Mouse (Mus musculus) lung, postnatal 25 days (tissue): ENCODE measurements around the gene Pole3.
"Not testable (repeated sequence)": the region's sequence is repeated elsewhere in the genome, so short reads cannot be mapped to it uniquely, and the experiment has no call there.

ENCODE experiments used
- DNase-seq: peaks from one replicate; pipeline ENCODE4 v3.0.0; 2022; ENCODE audit warnings: low spot score

Gene Pole3

DNA sequence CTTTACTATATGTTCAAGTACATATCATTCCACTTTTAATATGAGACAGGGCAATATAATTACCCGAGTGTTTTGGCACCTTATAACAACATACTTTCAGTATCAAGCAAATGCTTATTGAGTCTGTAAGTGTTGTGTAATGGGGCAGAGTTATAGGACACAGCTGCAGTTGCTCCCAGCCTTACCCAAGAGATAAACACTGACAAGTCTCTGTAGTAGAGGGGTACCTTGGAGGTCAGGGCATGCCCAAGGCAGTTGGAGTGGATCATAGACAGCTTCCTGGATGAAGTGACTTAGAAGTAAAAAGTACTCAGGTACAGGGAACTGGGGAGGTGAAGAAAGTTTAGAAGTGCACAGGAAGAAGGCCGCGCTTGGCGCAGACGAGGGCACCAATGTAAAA, 37.7 kb downstream of the Pole3 start:
- no peak for DNase-seq

DNA sequence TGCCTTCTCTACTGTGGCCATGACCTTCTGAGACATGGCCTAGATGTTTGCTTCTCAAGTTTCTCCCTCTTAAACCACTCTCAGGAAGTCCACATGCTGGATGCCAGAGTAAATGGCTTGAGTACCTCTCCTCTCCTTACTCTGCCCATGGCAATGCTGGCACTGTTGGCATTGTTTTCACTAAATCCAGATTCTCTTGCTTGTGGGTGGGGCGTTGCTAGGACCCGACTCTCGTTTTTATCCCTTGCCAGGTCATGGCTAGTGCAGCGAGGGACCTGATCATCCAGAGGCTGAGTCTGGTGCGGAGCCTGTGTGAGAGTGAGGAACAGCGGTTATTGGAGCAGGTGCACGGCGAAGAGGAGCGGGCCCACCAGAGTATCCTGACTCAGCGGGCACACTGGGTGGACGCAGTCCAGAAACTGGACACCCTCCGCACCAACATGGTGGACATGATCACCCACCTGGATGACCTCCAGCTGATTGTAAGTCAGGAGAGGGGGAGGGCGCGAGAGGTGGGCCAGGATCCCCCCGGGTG, 38.6 kb downstream of the Pole3 start:
- DNase-seq = peak; percentile 81

DNA sequence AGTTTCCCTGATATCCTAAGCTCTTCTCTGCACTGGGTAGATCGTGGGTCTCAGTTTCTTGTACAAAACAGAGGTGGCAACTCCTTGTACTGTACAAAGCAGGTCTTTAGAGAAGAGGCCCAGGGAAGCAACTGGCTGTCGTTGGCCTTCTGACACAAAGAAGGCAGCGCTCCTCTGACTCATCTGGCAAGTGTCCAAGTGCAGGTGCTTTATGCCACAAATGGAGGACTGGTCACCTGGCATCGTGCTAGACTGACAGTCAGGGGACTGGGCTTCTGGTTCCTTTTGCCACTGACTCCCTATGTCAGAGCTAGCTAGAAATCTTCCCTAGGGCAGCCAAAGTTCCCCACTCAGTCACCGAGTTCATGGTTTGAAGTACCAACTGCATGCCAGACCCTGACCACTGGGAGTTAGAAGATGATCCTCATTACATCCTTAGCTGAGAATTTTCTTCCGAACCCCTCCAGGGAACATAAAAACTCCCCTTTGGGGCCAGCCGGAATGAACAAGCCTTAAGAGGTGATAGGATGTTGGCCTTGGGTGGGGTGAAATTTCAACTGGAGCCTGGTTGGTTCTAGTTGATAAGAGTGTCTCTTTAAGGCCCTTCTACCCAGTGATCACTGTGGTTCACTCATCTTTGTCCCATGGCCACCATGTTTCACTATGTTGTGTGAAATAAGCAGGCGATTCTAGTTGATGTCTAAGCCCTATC, 39.3 kb downstream of the Pole3 start:
- DNase-seq = peak; percentile 65

DNA sequence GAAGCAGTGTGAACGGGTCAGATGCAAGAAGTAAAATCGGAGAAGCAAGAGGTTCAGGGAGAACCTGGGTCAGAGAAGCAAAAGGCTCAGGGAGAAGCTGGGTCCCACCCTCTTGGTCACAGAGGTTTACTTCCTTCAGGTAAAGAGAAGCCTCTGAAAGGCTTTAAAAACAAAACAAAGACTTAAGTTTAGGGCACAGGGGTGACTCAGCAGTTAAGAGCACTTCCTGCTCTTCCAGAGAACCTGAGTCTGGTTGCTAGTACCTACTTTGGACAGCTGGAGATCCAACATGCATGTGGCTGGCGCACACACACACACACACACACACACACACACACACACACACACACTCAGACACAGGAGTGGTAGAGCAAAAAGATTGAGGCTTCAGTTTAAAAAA, 39.9 kb downstream of the Pole3 start:
- no peak for DNase-seq

DNA sequence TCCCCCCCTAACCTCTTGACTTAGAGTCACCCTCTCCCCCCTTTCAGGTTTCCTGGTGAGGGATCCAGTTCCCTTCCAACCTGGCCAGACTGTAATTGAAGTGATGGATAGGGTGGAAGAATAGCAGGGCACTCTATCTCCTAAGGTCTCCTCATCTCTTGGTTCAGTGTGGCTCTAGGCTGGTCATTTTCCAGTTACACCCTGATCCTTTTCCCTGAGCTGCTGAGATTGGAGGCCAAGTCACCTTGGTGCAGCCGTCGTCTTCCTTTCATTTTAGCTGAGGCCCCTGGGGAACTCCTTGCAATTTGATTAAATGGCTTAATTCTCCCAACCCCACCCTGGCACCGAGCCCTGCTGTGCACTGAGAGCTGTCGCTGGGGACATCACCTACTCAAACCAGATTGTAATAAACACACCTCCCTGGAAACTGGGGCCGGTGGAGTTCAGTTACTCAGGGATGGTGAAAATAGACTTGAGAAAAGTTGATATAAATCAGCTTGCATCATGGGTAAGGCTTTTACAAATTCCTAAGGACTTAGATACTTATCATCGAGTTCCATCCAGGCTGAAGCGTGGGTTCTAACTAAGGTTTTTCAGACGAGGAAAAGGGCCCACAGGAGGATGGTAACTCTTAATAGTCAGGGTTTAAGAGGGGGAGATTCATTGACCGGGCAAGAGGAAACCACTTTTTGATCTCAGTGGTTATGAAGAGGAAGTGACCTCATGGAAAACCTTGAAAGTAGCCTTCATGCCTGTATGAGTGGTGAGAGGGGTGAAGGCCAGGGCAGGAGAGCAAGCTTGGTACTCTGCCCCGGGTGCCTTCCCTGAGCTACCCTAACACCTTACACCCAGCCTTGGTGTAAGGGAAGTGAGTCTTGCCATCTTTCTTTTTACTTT, 43.9 kb downstream of the Pole3 start:
- no peak for DNase-seq

DNA sequence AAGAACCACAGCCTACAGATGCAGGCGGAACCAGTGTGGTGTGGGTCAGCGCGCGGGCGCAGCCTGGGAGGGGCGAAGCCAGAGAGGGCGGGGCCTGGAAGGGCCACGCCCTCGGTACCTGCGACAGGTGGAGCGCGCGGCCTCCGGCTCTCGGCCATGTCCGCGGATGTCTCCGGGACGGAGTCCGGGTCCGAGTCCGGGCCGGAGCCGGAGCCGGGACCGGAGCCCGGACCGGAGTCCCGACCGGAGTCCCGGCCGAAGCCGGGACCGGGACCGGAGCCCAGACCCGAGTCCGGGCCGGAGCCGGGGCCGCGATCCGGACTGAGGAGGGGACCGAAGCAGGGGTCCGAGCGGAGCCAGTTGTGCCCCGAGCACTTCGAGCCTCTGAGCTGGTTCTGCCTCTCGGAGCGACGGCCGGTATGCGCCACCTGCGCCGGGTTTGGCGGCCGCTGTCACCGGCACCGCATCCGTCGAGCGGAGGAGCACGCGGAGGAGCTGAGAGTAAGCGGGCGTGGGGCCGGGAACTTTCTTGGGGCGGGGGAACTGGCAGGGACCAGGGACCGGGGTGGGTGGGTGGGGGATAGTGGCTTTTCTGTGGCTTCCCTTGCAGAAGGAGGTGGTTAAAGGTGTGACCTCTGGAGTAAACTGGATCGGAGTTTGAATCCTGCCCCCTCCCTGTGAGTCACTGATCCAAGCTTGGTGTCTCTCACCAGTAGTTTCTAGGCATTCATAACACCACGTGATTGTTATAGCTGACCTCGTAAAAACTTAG, 44.7 kb downstream of the Pole3 start, which contains the start of gene Bspry:
Gene Bspry, plus strand, starts transcription at position 117 of the 772 bp plus-strand sequence.
- DNase-seq = peak; percentile 63

DNA sequence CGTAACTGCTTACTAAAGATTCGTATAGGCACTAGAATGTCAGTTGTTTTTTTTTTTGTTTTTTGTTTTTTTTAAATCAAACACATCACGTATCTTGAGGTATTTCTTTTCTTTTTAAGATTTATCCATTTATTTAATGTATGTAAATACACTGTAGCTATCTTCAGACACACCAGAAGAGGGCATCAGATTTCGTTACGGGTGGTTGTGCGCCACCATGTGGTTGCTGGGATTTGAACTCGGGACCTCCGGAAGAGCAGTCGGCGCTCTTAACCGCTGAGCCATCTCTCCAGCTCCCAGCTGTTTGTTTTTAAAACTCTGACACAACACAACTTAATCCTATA, 45.3 kb downstream of the Pole3 start:
- not testable (repeated sequence) for DNase-seq

DNA sequence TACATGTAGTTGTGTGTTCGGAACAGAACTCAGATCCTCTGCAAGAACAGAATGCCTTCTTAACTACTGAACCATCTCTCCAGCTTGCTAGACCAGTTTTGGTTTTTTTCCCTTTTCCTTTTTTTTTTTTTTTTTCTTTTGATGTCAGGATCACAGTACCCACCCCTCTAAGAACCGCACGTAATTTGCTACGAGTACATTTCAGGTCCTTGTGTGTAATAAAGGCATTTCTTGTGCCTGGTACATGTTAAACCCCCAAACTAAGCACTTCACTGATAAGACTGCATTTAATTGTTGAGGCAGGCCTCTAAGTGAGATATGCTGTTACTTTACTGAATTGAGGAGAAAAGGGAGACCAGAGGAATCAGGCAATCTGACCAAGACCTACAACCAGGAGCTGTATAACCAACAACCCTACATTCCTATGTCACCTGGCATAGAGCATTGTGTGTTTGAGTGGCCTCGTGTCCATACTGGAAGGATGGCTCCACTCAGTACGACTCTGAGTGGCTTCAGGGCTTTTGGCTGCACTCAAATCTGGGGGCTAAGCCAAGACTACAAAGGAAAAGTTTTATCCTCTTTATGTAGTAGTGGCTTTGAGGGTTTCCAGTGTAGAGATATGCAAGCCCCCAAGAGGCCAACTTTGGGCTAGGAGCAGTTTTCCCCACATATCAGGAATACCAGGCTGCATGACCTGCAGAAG, 47.2 kb downstream of the Pole3 start:
- no peak for DNase-seq

DNA sequence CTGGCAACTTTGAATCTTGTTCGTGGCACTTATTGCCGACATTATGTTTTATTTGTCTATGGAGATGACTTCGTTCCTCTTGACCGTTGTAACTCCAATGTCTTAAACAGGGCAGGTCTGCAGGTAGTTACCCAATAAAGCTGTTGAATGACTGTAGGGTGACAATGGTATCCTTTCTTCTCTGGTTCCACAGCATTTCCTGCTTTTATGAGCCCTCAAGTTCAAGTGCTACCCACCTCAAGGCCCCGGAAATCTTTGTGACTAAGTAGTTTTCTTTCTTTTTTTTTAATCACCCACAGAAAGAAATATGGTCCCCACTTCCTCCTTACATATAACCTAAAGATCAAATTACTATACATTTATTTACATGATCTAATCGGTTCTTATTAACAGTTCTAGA, 49.1 kb downstream of the Pole3 start:
- DNase-seq = no peak

DNA sequence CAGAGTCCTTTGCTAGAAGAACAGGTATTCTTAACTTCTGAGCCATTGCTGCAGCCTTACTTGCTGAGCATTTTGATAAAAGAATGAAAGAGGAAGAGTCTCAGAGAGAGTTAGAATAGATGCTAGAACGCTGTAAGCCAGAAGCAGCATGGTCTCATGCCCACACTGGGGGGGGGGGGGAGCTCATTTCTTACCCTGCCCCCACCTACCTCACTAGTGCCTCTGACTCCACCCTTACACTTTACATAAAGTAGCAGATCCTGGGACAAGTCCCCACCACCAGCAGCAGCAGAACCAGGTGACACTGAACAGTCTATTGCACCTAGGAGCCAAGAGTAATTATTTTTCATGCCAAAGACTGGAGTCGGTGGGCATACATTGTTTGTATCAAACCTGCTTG, 49.7 kb downstream of the Pole3 start:
- no peak for DNase-seq
